In the genomic region with DNA sequence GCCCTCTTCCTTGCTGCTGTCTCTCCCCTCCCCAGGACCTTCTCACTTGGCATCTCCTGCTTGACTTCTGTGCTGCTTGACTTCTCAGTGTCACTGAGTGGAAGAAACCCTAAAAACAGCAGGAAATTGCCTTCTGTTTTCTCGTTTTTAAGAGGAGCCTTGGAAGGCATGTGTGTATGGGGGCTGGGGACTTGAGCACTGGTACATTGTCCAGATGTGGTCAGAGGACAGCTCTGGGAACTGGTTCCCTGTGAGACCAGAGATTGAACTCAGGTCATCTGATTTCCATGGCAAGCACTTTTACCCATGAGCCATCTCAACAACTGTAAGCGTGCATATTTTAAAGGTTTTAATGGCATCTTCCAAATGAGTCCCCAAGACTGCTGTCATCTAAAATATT, we compare ENCODE assay signal across 24 mouse cellular contexts. TPM values are rescaled to one million over a fixed set of nuclear protein-coding genes. Genes with fewer than 3 reads are reported as not detected.
DNase-seq lines count a peak whose midpoint lies in the region; TF ChIP-seq lines count a peak whose summit lies in the region.
"Had no signal": no experiment of that assay in that cellular context is flagged by ENCODE, and none has a peak within 500 bp of the region (broad histone marks: within the 10 kb centered on the region; RNA-seq: fewer than 3 reads in every experiment).

No protein-coding gene starts in this region.

- peak overlapping the region; percentile 14; the same call in 1 of the 2 replicates for H3K27ac ChIP-seq in spleen, adult 2 months (ENCODE audit: insufficient read depth, low read length)
- H3K27ac ChIP-seq in brown adipose tissue, adult 24 weeks (replicated peaks; ENCODE audit: low read depth, low read length): peak overlapping the region; percentile 9; the same call in 1 of the 2 replicates
- H3K27ac ChIP-seq: embryonic facial prominence, embryonic 10.5 days; embryonic facial prominence, embryonic 12.5 days; forebrain, embryonic 13.5 days; forebrain, embryonic 15.5 days had no signal

- peaks cover 14% of the 10 kb centered on the region for H3K36me3 ChIP-seq in spleen, adult 2 months (ENCODE audit: control insufficient read depth, insufficient read depth, low read length)

- DNase-seq in heart, adult 11 months: peak; percentile 84
- DNase-seq in heart, adult 18-20 months: no peak
- DNase-seq in spleen, adult 2 months (ENCODE audit: low read depth in 1 of 2, low spot score in 2 of 2): no peak
- DNase-seq in spleen, postnatal 10 days (ENCODE audit: low spot score in 2 of 2): no peak
- no peak for DNase-seq in layer of hippocampus, postnatal 36 days
- DNase-seq: adrenal gland, adult 2 months; adrenal gland, postnatal 10 days; adrenal gland, postnatal 25 days; cerebellum, adult 11-12 months; cerebellum, adult 2 months; cerebellum, adult 9-10 months; cerebellum, postnatal 10 days; cerebellum, postnatal 25 days; forebrain, postnatal 0 days had no signal

- no peak for TF ChIP-seq CTCF in spleen, adult 2 months (IDR thresholded peaks at IDR 0.05; ENCODE audit: extremely low read depth, insufficient read depth, insufficient read length, insufficient replicate concordance)

- TF ChIP-seq POLR2A in spleen, adult 2 months (IDR thresholded peaks at IDR 0.05; ENCODE audit: low read depth, low read length): no peak

- H3K4me3 ChIP-seq in spleen, adult 2 months (ENCODE audit: extremely low read depth, insufficient read depth, insufficient read length): no peak overlapping the region
- no peak overlapping the region for H3K4me3 ChIP-seq in brown adipose tissue, adult 24 weeks (ENCODE audit: insufficient read depth, low read depth, low read length)
- H3K4me3 ChIP-seq: embryonic facial prominence, embryonic 10.5 days; embryonic facial prominence, embryonic 12.5 days; forebrain, embryonic 13.5 days; forebrain, embryonic 15.5 days had no signal

- H3K27me3 ChIP-seq in spleen, adult 2 months (ENCODE audit: control insufficient read depth, insufficient read depth, low read length): no peaks in the 10 kb centered on the region
- H3K27me3 ChIP-seq: embryonic facial prominence, embryonic 12.5 days; forebrain, embryonic 13.5 days; forebrain, embryonic 15.5 days; Patski had no signal

- WGBS in spleen, adult 2 months: 76% methylated on average over 2 of the region's 2 CpGs

- H3K4me1 ChIP-seq in spleen, adult 2 months (ENCODE audit: control insufficient read depth, insufficient read depth, insufficient read length): no peaks in the 10 kb centered on the region
- H3K4me1 ChIP-seq in brown adipose tissue, adult 24 weeks (ENCODE audit: control insufficient read depth, insufficient read depth, insufficient read length, low read length): peaks cover 5% of the 10 kb centered on the region
- H3K4me1 ChIP-seq: embryonic facial prominence, embryonic 10.5 days; embryonic facial prominence, embryonic 12.5 days had no signal

RNA-seq across cellular contexts. Expression of a gene that starts 36.5 kb away (rescaled TPM):
- 10 to 100 TPM; 38.0 to 40.7 TPM for total RNA-seq in heart, adult 18-20 months (2021)
- polyA plus RNA-seq in spleen, adult 2 months (2012; rRNA removed): 3.6 and 3.7 TPM in 2 replicates
- 14.3 and 17.7 TPM in 2 replicates for polyA plus RNA-seq in brown adipose tissue, adult 24 weeks (2012; ENCODE audit: insufficient read depth, insufficient read length, missing spikeins)
- 10 to 100 TPM; 51.1 to 53.8 TPM for total RNA-seq in layer of hippocampus, postnatal 36 days (2021)

RNA-seq across cellular contexts. Expression of a gene that starts 58.0 kb away (rescaled TPM):
- not detected for total RNA-seq in heart, adult 18-20 months (2021)
- 0.23 and 0.25 TPM in 2 replicates for polyA plus RNA-seq in spleen, adult 2 months (2012; rRNA removed)
- polyA plus RNA-seq in brown adipose tissue, adult 24 weeks (2012; ENCODE audit: insufficient read depth, insufficient read length, missing spikeins): not detected in 2 replicates
- total RNA-seq in layer of hippocampus, postnatal 36 days (2021): under 1 TPM; 0.43 to 0.92 TPM
- total RNA-seq: forebrain, postnatal 0 days; MEL had no signal
- polyA plus RNA-seq: adrenal gland, adult 2 months; brain, embryonic 14.5 days; C2C12; cortical plate, adult 2 months; forebrain, postnatal 0 days; Patski had no signal
